Mouse (Mus musculus) megakaryocyte, embryonic 14.5 days (primary cell): ENCODE data around the gene Tppp. TPM values are rescaled to one million over a fixed set of nuclear protein-coding genes. Genes with fewer than 3 reads are reported as not detected.
A peak's percentile ranks its signal among the peaks of the same experiment; 100 is the strongest.
"Not testable (repeated sequence)": the region's sequence is repeated elsewhere in the genome, so short reads cannot be mapped to it uniquely, and the experiment has no call there.

ENCODE experiments used
- H3K27me3 ChIP-seq: replicated peaks from 2 replicates; pipeline ENCODE3; 2012; ENCODE audit warnings: inconsistent platforms
- H3K36me3 ChIP-seq: replicated peaks from 2 replicates; pipeline ENCODE3; 2012; ENCODE audit warnings: low read length, inconsistent platforms, mixed read lengths
- H3K4me1 ChIP-seq: 2 replicates; pipeline ENCODE4 v1.6.1; 2012; ENCODE audit warnings: inconsistent platforms
- H3K4me3 ChIP-seq: replicated peaks from 2 replicates; pipeline ENCODE3; 2012; ENCODE audit warnings: moderate library complexity, mild to moderate bottlenecking, inconsistent platforms
- H3K9me3 ChIP-seq: 2 replicates; pipeline ENCODE4 v1.6.1; 2012; ENCODE audit warnings: inconsistent platforms
- FLI1 ChIP-seq: IDR thresholded peaks from 2 replicates; pipeline ENCODE4 v1.6.1; 2012; ENCODE audit warnings: low read length, inconsistent platforms, mixed read lengths
- GATA1 ChIP-seq: IDR thresholded peaks from 3 replicates; pipeline ENCODE4 v1.6.1; 2012; ENCODE audit warnings: mixed read lengths, low read length, inconsistent platforms, borderline replicate concordance
- polyA plus RNA-seq: library from polyadenylated mRNA; stranded (reverse); fragments of >175 nt; gene quantifications from 2 replicates; pipeline ENCODE4 v1.2.3, GENCODE M21; 2012; ENCODE audit warnings: low replicate concordance; ENCODE audit not compliant: insufficient read depth

Tppp gene
- polyA plus RNA-seq, 1 experiment = 0.17 TPM

GRCm38 (mm10) chr13:74058081-74058480, 48.9 kb downstream of the Tppp start:
- H3K9me3 ChIP-seq = no peaks in the 10 kb centered on the region
- H3K36me3 ChIP-seq = peaks cover 45% of the 10 kb centered on the region
- TF ChIP-seq GATA1 (no peak), FLI1 (no peak)
- peaks cover 13% of the 10 kb centered on the region for H3K4me1 ChIP-seq
- H3K27me3 ChIP-seq = no peaks in the 10 kb centered on the region
- H3K4me3 ChIP-seq = no peak overlapping the region

GRCm38 (mm10) chr13:74061613-74062377, 52.6 kb downstream of the Tppp start, which contains the start of gene Cep72:
Gene Cep72, minus strand, starts transcription at chr13:74062299.
- H3K36me3 ChIP-seq = peaks cover 23% of the 10 kb centered on the region
- H3K9me3 ChIP-seq = no peaks in the 10 kb centered on the region
- TF ChIP-seq FLI1 = no peak
- TF ChIP-seq GATA1 = no peak
- H3K4me1 ChIP-seq = peaks cover 34% of the 10 kb centered on the region
- H3K27me3 ChIP-seq = peaks cover 4% of the 10 kb centered on the region
- H3K4me3 ChIP-seq = peak within 1 kb of the TSS; percentile 98

GRCm38 (mm10) chr13:74062378-74063128, 53.3 kb downstream of the Tppp start:
- Histone ChIP-seq H3K4me3 (peak overlapping the region; percentile 98), H3K4me1 (peaks cover 34% of the 10 kb centered on the region), H3K27me3 (peaks cover 4% of the 10 kb centered on the region), H3K36me3 (peaks cover 15% of the 10 kb centered on the region), H3K9me3 (no peaks in the 10 kb centered on the region)
- no peak for TF ChIP-seq GATA1
- TF ChIP-seq FLI1 = no peak

GRCm38 (mm10) chr13:74063340-74064050, 54.3 kb downstream of the Tppp start:
- peaks cover 6% of the 10 kb centered on the region for H3K36me3 ChIP-seq
- TF ChIP-seq GATA1 (no peak), FLI1 (no peak)
- H3K4me1 ChIP-seq = peaks cover 34% of the 10 kb centered on the region
- peak overlapping the region; percentile 10 for H3K4me3 ChIP-seq
- H3K27me3 ChIP-seq = peaks cover 4% of the 10 kb centered on the region
- H3K9me3 ChIP-seq = no peaks in the 10 kb centered on the region

- H3K27me3 ChIP-seq = peaks cover 9% of the 10 kb centered on the region
- H3K9me3 ChIP-seq = no peaks in the 10 kb centered on the region
- peaks cover 35% of the 10 kb centered on the region for H3K4me1 ChIP-seq
- no peaks in the 10 kb centered on the region for H3K36me3 ChIP-seq
- no peak overlapping the region for H3K4me3 ChIP-seq
- no peak for TF ChIP-seq GATA1
- TF ChIP-seq FLI1 = no peak
These were observed 57.4 kb downstream of the Tppp start for GRCm38 (mm10) chr13:74066576-74066975.

GRCm38 (mm10) chr13:74071244-74071643, 62.0 kb downstream of the Tppp start:
- peaks cover 21% of the 10 kb centered on the region for H3K27me3 ChIP-seq
- H3K9me3 ChIP-seq, H3K36me3 ChIP-seq, H3K4me3 ChIP-seq: not testable (repeated sequence)
- peaks cover 17% of the 10 kb centered on the region for H3K4me1 ChIP-seq

- peaks cover 24% of the 10 kb centered on the region for H3K27me3 ChIP-seq
- H3K9me3 ChIP-seq = peaks cover 2% of the 10 kb centered on the region; the same call in 1 of the 2 replicates
- TF ChIP-seq FLI1 = no peak
- no peak for TF ChIP-seq GATA1
- peaks cover 17% of the 10 kb centered on the region for H3K4me1 ChIP-seq
- no peaks in the 10 kb centered on the region for H3K36me3 ChIP-seq
- H3K4me3 ChIP-seq = no peak overlapping the region
These were observed 62.5 kb downstream of the Tppp start for GRCm38 (mm10) chr13:74071714-74072113.

- H3K27me3 ChIP-seq = peaks cover 27% of the 10 kb centered on the region
- peaks cover 2% of the 10 kb centered on the region; the same call in 1 of the 2 replicates for H3K9me3 ChIP-seq
- H3K36me3 ChIP-seq = no peaks in the 10 kb centered on the region
- no peak for TF ChIP-seq GATA1
- TF ChIP-seq FLI1 = no peak
- H3K4me1 ChIP-seq = peaks cover 17% of the 10 kb centered on the region
- H3K4me3 ChIP-seq = no peak overlapping the region
These were observed 64.2 kb downstream of the Tppp start for GRCm38 (mm10) chr13:74073369-74073768.

Other genes starting within 250 kb of the Tppp start
- not detected in 2 replicates for gene Nkd2, start 161.8 kb upstream of the Tppp start, polyA plus RNA-seq
- 1.6 TPM in 1 of 2 replicates, not detected in the other for gene Trip13, start 71.6 kb upstream of the Tppp start, polyA plus RNA-seq
- 3.7 and 23.9 TPM in 2 replicates for gene Brd9, start 71.6 kb upstream of the Tppp start, polyA plus RNA-seq
- not detected in 2 replicates for gene Zdhhc11, start 45.6 kb upstream of the Tppp start, polyA plus RNA-seq
- gene Cep72, start 52.9 kb downstream of the Tppp start, polyA plus RNA-seq = 1.7 TPM in 1 of 2 replicates, not detected in the other
- not detected in 2 replicates for gene Slc9a3, start 112.0 kb downstream of the Tppp start, polyA plus RNA-seq
- gene Exoc3, start 199.3 kb downstream of the Tppp start, polyA plus RNA-seq = 18.1 TPM in 1 of 2 replicates, not detected in the other